Comparison of ENCODE assay signal across 16 mouse cellular contexts in genomic region chr15:19858668-19859067, GRCm38 (mm10).
DNase-seq lines count a peak whose midpoint lies in the region; ATAC-seq lines count a peak whose summit lies in the region.
"Had no signal": no experiment of that assay in that cellular context is flagged by ENCODE, and none has a peak within 500 bp of the region (broad histone marks: within the 10 kb centered on the region; RNA-seq: fewer than 3 reads in every experiment).

No protein-coding gene starts in this region.

- peak; percentile 58 for ATAC-seq in CD4-positive, CD25-positive, alpha-beta regulatory T cell, adult 4 months
- ATAC-seq: forebrain, embryonic 14.5 days; forebrain, embryonic 16.5 days had no signal

- DNase-seq in induced T-regulatory cell, adult 2 months (ENCODE audit: low read depth) = peak; percentile 6
- no peak for DNase-seq in gastrocnemius, postnatal 4 days (ENCODE audit: low spot score in 2 of 2)
- no peak for DNase-seq in natural killer cell, adult 2 months (ENCODE audit: low spot score in 2 of 2)
- no peak for DNase-seq in embryo, embryonic 10 days (ENCODE audit: low spot score)
- DNase-seq: adrenal gland, adult 8-10 months; adrenal gland, postnatal 14 days; adrenal gland, postnatal 36 days; cerebellum, adult 11-12 months; cerebellum, adult 2 months; cerebellum, adult 9-10 months; cerebellum, postnatal 10 days; cerebellum, postnatal 25 days; embryo, embryonic 11 days had no signal
